Mouse (Mus musculus): ENCODE results near the gene Sh3bp4. TPM values are rescaled to one million over a fixed set of nuclear protein-coding genes. Genes with fewer than 3 reads are reported as not detected.

The Sh3bp4 gene
- polyA plus RNA-seq, 1 experiment from 2014 or later: 35.3 TPM

GRCm38 (mm10) chr1:89045403-89045802 is 24.8 kb upstream of the Sh3bp4 start:
- ATAC-seq (ENCODE audit: low FRiP score, low read depth): no peak
- H3K36me3 ChIP-seq: no peaks in the 10 kb centered on the region
- H3K9ac ChIP-seq: no peak overlapping the region
- H3K4me2 ChIP-seq (replicated peaks): no peak overlapping the region
- 92% methylated on average over 8 of the region's 8 CpGs for WGBS
- no peak overlapping the region for H3K27ac ChIP-seq
- H3K27me3 ChIP-seq (replicated peaks): no peaks in the 10 kb centered on the region
- no peaks in the 10 kb centered on the region for H3K9me3 ChIP-seq
- H3K4me1 ChIP-seq: no peaks in the 10 kb centered on the region
- no peak overlapping the region for H3K4me3 ChIP-seq

GRCm38 (mm10) chr1:89049506-89049905 is 20.7 kb upstream of the Sh3bp4 start:
- Histone ChIP-seq H3K9ac (no peak overlapping the region), H3K27me3 (replicated peaks) (no peaks in the 10 kb centered on the region), H3K9me3 (no peaks in the 10 kb centered on the region), H3K4me2 (replicated peaks) (no peak overlapping the region), H3K4me1 (no peaks in the 10 kb centered on the region), H3K4me3 (no peak overlapping the region), H3K36me3 (no peaks in the 10 kb centered on the region), H3K27ac (no peak overlapping the region)
- ATAC-seq (ENCODE audit: low FRiP score, low read depth): no peak
- WGBS: 83% methylated on average over 4 of the region's 4 CpGs

GRCm38 (mm10) chr1:89056175-89056574 is 14.0 kb upstream of the Sh3bp4 start:
- Histone ChIP-seq H3K4me2 (replicated peaks) (no peak overlapping the region), H3K9ac (no peak overlapping the region), H3K9me3 (peaks cover 10% of the 10 kb centered on the region; the same call in 1 of the 2 replicates), H3K4me1 (no peaks in the 10 kb centered on the region), H3K4me3 (no peak overlapping the region), H3K27ac (no peak overlapping the region), H3K36me3 (no peaks in the 10 kb centered on the region), H3K27me3 (replicated peaks) (no peaks in the 10 kb centered on the region)
- no peak for ATAC-seq (ENCODE audit: low FRiP score, low read depth)
- WGBS: 33% methylated on average over 1 of the region's 1 CpGs

DNA sequence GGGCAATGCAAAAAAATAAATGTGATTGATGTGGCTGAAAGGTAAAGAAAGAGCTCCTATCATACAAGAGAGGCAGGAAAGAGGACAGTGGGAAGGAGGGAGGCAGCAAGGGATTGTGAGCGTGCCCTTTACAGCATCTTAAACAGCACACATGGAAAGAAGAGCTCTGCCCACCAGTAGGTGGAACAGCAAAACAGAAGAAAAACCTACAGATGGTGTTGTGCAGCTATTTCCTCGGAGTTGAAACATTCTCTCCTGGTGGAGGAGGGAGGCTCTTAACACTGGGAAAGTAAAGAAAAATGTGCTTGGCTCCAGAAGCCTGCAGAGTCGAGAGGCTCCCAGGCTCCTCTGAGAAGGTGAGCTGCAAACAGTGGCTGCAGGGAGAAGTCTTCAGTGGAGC is 12.8 kb upstream of the Sh3bp4 start:
- no peak overlapping the region for H3K27ac ChIP-seq

GRCm38 (mm10) chr1:89058011-89058410 is 12.2 kb upstream of the Sh3bp4 start:
- H3K9ac ChIP-seq: no peak overlapping the region
- no peak overlapping the region for H3K4me2 ChIP-seq (replicated peaks)
- ATAC-seq (ENCODE audit: low FRiP score, low read depth): no peak
- no peaks in the 10 kb centered on the region for H3K36me3 ChIP-seq
- WGBS: 89% methylated on average over 1 of the region's 1 CpGs
- H3K9me3 ChIP-seq: peaks cover 10% of the 10 kb centered on the region; the same call in 1 of the 2 replicates
- H3K4me3 ChIP-seq: no peak overlapping the region
- no peaks in the 10 kb centered on the region for H3K4me1 ChIP-seq
- no peak overlapping the region for H3K27ac ChIP-seq
- no peaks in the 10 kb centered on the region for H3K27me3 ChIP-seq (replicated peaks)

More for the DNA sequence above, 12.8 kb upstream of the Sh3bp4 start:
- Histone ChIP-seq H3K9ac (no peak overlapping the region), H3K36me3 (no peaks in the 10 kb centered on the region), H3K4me3 (no peak overlapping the region), H3K4me1 (no peaks in the 10 kb centered on the region), H3K4me2 (replicated peaks) (no peak overlapping the region), H3K27me3 (replicated peaks) (no peaks in the 10 kb centered on the region), H3K9me3 (peaks cover 10% of the 10 kb centered on the region; the same call in 1 of the 2 replicates)
- WGBS: 79% methylated on average over 3 of the region's 3 CpGs
- ATAC-seq (ENCODE audit: low FRiP score, low read depth): no peak

- Histone ChIP-seq H3K36me3 (no peaks in the 10 kb centered on the region), H3K4me2 (replicated peaks) (no peak overlapping the region), H3K9me3 (0 out of 2 replicates have a peak, but pooled peaks cover 2% of the 10 kb centered on the region), H3K27me3 (replicated peaks) (no peaks in the 10 kb centered on the region), H3K4me3 (no peak overlapping the region), H3K9ac (no peak overlapping the region), H3K4me1 (no peaks in the 10 kb centered on the region), H3K27ac (no peak overlapping the region)
- no peak for ATAC-seq (ENCODE audit: low FRiP score, low read depth)
- 91% methylated on average over 4 of the region's 4 CpGs for WGBS
Observed at GRCm38 (mm10) chr1:89062977-89063376, 7.2 kb upstream of the Sh3bp4 start.

GRCm38 (mm10) chr1:89063800-89064199 is 6.4 kb upstream of the Sh3bp4 start:
- Histone ChIP-seq H3K9me3 (no peaks in the 10 kb centered on the region), H3K4me1 (peaks cover 3% of the 10 kb centered on the region; the same call in 1 of the 2 replicates), H3K27ac (no peak overlapping the region), H3K27me3 (replicated peaks) (no peaks in the 10 kb centered on the region), H3K4me2 (replicated peaks) (no peak overlapping the region), H3K36me3 (no peaks in the 10 kb centered on the region), H3K9ac (no peak overlapping the region), H3K4me3 (no peak overlapping the region)
- WGBS: 92% methylated on average over 3 of the region's 3 CpGs
- no peak for ATAC-seq (ENCODE audit: low FRiP score, low read depth)

GRCm38 (mm10) chr1:89068812-89069211 is 1.4 kb upstream of the Sh3bp4 start:
- H3K4me2 ChIP-seq (replicated peaks): no peak overlapping the region
- H3K36me3 ChIP-seq: no peaks in the 10 kb centered on the region
- H3K27me3 ChIP-seq (replicated peaks): no peaks in the 10 kb centered on the region
- ATAC-seq (ENCODE audit: low FRiP score, low read depth): no peak
- no peak overlapping the region for H3K27ac ChIP-seq
- H3K9ac ChIP-seq: no peak overlapping the region
- 70% methylated on average over 5 of the region's 5 CpGs for WGBS
- H3K4me1 ChIP-seq: peaks cover 26% of the 10 kb centered on the region
- H3K9me3 ChIP-seq: no peaks in the 10 kb centered on the region
- no peak overlapping the region for H3K4me3 ChIP-seq

GRCm38 (mm10) chr1:89069479-89070102 is 624 bp upstream of the Sh3bp4 start:
- WGBS: 1% methylated on average over 25 of the region's 25 CpGs
- no peaks in the 10 kb centered on the region for H3K27me3 ChIP-seq (replicated peaks)
- H3K4me2 ChIP-seq (replicated peaks): peak overlapping the region; percentile 81
- H3K27ac ChIP-seq: no peak overlapping the region
- peak overlapping the region; percentile 93 for H3K4me3 ChIP-seq
- H3K36me3 ChIP-seq: no peaks in the 10 kb centered on the region
- ATAC-seq (ENCODE audit: low FRiP score, low read depth): peak; percentile 19; the same call in 1 of the 2 replicates
- peak overlapping the region; percentile 49 for H3K9ac ChIP-seq
- peaks cover 26% of the 10 kb centered on the region for H3K4me1 ChIP-seq
- H3K9me3 ChIP-seq: no peaks in the 10 kb centered on the region

- Histone ChIP-seq H3K4me2 (replicated peaks) (peak overlapping the region; percentile 81), H3K27me3 (replicated peaks) (no peaks in the 10 kb centered on the region), H3K9ac (peak overlapping the region; percentile 93), H3K4me1 (peaks cover 35% of the 10 kb centered on the region), H3K27ac (peak overlapping the region; percentile 79; the same call in 1 of the 2 replicates), H3K36me3 (no peaks in the 10 kb centered on the region), H3K4me3 (peak overlapping the region; percentile 93), H3K9me3 (no peaks in the 10 kb centered on the region)
- ATAC-seq (ENCODE audit: low FRiP score, low read depth): peak; percentile 39
- under 1% methylated on average over 28 of the region's 28 CpGs for WGBS
Observed at GRCm38 (mm10) chr1:89070871-89071361, 701 bp downstream of the Sh3bp4 start.

DNA sequence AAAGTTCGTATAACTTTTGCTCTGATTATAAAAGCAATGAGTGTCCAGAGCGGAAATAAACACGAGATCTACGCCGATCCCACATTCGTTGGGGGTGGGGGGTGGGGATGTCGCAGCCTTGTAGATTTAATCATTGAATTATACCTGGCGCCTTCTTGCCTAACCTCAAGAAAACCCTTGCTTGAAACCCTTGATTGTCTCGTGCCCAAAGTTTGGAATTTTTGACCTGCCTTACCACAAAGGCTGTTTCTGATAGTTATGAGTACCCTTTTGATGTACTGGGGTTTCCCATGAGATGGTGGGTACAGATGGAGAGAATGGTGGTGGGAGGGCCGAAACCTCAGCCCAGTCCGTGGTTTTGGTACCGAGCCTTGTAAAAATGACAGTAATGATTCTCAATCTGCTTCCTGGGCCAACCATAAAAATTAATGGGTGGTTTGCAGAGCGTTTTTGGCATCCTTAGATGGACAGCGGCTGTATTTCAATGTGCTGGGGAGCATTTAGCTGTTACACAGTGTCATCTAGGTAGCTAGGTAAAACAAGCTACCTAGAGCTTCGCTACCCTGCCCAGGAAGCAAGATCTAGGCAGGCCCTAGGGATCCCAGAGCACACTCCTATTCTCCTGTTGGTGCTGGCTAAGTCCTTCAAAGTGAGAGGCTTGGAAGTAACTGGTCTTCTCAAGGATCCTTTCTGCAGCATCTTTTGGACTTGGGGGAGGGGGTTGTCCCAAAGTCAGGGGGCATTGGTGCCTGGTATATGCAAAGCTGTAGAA is 1.3 kb downstream of the Sh3bp4 start:
- Histone ChIP-seq H3K4me1 (peaks cover 37% of the 10 kb centered on the region), H3K4me3 (peak overlapping the region; percentile 93), H3K36me3 (no peaks in the 10 kb centered on the region), H3K27me3 (replicated peaks) (no peaks in the 10 kb centered on the region), H3K9ac (peak overlapping the region; percentile 93), H3K4me2 (replicated peaks) (peak overlapping the region; percentile 81), H3K27ac (peak overlapping the region; percentile 43; the same call in 1 of the 2 replicates), H3K9me3 (no peaks in the 10 kb centered on the region)
- ATAC-seq (ENCODE audit: low FRiP score, low read depth): no peak
- 3% methylated on average over 15 of the region's 15 CpGs for WGBS

DNA sequence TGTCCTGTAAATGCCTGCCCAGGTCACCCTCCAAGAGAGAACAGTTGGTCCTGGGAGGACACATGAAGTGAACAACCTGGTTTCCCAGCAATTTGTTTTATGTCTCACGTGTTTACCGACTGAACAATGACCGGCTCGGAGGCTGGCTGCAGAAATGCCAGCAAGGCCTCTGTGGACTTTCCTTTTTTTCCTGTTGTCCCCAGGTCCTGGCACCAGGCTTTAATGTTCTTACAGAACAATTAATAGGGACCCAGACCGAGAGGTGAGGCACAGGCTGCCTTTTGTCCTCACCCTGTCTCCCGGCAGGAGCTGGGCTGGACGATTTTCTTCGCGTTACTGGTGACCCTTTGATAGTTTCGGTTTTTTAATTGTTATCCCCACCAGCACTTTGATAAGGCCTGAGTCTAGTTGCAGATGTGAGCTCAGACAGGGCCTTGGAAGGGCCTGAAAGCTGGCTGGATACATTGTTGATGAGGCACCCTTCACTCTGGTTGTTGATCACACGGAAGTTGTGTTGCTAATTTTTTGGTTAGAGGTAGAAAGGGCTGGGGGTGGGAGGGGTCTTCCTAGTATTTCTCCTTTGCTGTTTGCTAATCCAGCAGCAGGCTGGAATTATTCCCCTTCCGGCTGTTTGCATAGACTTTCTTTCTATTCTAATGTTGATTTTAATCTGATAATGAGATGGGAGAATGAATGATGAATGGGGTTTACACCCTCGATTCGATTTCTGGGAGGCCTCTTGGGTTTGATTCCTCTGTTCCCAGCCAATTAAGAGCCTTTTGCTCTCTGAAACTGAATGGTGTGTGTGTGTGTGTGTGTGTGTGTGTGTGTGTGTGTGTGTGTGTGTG is 2.2 kb downstream of the Sh3bp4 start:
- WGBS: 6% methylated on average over 14 of the region's 14 CpGs
- no peak for ATAC-seq (ENCODE audit: low FRiP score, low read depth)
- H3K4me1 ChIP-seq: peaks cover 37% of the 10 kb centered on the region

More for the DNA sequence above, 2.2 kb downstream of the Sh3bp4 start:
- H3K27ac ChIP-seq: peak overlapping the region; percentile 43; the same call in 1 of the 2 replicates
- peak overlapping the region; percentile 93 for H3K9ac ChIP-seq
- H3K9me3 ChIP-seq: no peaks in the 10 kb centered on the region
- H3K4me3 ChIP-seq: peak overlapping the region; percentile 93
- H3K36me3 ChIP-seq: no peaks in the 10 kb centered on the region
- H3K4me2 ChIP-seq (replicated peaks): peak overlapping the region; percentile 81
- H3K27me3 ChIP-seq (replicated peaks): no peaks in the 10 kb centered on the region

Measured in neural tube, embryonic 12.5 days (tissue).